Mouse (Mus musculus): ENCODE measurements at regions not wholly inside any gene's neighbourhood (a gene's known extent, or its start where the extent isn't known, plus 50 kb on each side); places are given as distances from the start of the nearest gene placed in this dataset.

DNA sequence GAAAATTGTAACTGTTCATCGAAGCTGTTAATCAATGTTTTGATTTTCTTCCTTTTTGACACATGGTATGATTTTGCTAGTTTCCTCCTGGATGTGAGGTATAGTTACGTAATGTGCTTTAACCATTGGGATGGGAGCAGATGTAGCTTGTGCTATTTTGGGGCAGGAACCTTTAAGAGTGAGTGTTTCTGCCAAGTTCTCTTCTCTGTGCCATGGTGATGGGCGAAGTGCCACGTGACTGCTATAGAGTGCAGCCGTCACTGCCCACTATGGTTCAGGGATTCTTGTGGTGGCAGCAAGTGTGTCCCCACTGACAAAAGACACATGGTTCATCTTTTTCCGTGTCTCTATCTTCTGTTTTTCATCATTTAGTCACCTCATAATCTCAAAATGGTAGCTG lies 4882.6 kb downstream of the 9330182O14Rik start:
- DNase-seq (ENCODE audit: low spot score in 2 of 2): peak; percentile 62 to 67

DNA sequence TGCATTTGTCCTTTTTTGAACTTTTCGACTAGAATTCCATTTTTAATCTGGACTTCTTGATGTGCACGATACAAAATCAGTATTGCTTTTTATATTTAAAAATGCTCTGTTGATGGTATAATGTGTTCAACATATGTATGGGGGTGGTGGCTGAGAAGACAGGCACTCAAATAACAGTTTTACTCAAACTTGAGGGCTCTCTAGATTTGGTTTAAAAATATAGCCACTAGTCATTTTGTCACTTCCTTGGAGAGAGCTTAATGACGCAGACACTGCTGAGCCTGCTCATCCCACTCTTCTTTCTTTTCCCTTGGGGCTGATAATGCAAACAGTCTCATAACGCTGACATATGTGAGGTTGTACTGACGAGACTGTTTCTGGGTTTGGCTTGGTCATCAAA lies 4883.9 kb downstream of the 9330182O14Rik start:
- peak in 1 of 2 experiments; percentile 22 for DNase-seq (ENCODE audit: low spot score in 2 of 2)

DNA sequence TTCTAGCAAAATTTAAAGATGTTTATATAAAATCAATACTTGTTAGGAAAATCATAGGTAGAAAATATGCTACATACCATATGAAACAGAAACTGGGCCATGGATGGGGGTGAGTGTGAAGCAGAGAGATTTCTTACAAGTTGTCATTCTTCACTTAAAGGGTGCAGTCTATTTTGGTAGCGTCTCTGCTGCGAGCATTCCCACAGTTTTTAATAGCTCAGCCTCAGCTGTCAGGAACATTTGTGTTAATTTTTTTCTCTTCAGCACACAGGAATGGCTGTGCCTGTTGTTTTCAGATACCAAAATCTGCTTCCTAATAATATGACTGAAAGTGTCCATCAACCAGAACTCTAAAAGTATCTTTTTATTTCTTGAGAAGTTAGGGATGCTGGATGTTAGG lies 4887.6 kb downstream of the 9330182O14Rik start:
- peak in 1 of 2 experiments; percentile 23 for DNase-seq (ENCODE audit: low spot score in 2 of 2)

Measured in left cerebral cortex, adult 18-20 months (tissue).